Mouse (Mus musculus) right cerebral cortex, adult 18-20 months (tissue): ENCODE data around the gene Cdipt.

Experiments
- DNase-seq: peaks from one replicate; pipeline ENCODE4 v3.0.0; 2022; ENCODE audit warnings: mixed read lengths

Cdipt gene

DNA sequence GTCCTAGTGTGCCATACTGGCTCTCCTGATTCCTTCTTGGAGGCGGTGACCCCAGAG, at the start of gene Cdipt:
TSS of gene Cdipt (plus strand) at position 22 of the 57 bp plus-strand sequence.
- DNase-seq: no peak

DNA sequence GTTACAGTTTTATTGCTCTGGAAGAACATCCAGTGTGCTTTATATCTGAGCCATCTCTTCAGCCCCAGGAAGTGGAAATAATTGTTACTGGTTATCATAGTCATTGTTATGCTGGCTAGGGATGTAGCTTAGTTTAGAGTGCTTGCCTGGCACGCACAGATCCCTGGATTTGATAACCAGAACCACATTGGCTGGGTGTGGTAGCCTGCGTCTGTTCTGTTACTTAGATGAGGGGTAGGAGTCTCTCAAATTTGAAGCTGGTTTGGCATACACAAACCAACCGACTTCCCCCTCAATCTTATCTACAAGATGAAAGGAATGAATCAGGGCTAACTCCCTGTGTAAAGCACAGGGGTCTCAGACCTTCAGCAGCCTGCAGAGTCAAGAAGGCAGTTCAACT, 49.4 kb upstream of the Cdipt start:
- DNase-seq: no peak

DNA sequence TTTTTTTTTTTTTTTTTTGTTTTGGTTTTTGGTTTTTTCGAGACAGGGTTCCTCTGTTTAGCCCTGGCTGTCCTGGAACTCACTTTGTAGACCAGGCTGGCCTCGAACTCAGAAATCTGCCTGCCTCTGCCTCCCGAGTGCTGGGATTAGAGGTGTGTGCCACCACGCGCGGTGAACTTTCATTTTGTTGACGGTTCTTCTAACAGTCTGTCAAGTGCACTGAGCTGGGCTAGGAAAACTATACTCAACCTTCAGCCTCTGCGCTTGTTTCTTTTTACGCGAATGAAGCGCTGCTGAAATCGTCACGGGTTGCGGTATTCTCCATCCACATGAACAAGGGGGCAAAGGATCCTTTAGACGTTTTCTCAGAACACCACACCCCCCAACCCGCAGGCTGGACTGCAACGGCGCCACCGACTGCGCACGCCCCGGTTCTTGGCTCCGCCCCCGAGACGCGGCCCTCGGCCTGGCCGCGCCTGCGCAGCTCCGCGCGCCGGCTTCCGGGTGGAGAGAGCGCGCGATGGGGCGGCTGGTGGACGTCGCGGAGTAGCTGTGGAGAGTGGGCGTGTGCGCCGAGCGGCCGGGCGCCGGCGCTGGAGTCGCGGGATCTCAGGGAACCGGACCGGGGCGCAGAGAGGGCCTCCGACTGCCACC, 47.2 kb upstream of the Cdipt start, which contains the start of gene Kctd13:
TSS of gene Kctd13 (plus strand) at position 496 of the 654 bp plus-strand sequence.
- DNase-seq: peak; percentile 95

DNA sequence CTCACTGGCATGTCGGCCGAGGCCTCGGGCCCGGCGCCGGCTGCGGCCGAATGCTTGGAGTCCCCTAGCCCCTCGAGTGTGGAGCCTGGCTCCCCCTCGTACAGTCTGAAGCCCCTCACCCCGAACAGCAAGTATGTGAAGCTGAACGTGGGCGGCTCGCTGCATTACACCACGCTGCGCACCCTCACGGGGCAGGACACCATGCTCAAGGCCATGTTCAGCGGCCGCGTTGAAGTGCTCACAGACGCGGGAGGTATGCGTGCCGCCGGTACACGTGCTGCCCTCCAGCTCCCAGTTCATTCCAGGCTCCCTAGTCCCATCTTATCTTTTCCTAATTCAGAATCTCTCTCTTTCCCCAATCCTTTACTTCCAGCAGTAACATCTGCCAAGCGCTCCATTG, 46.7 kb upstream of the Cdipt start:
- no peak for DNase-seq

DNA sequence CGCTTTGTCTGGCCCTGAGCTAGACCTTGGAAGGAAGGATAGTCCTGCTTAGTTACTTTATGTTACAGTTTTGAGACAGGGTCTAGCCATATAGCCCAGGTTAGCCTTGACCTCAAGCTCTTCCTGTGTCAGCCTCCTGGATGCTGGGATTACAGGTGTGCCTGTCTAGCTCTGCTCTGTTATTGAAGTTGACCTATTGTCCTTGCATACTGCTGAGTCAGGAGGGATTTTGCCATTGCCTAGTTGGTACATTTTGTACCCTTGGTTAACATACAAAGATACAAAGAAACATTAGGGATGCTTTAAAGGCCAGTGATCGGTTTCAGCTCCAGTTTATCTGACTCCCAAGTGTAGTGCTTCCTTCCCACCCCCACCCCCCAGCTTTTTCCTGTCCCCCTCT, 43.1 kb upstream of the Cdipt start:
- DNase-seq: no peak

DNA sequence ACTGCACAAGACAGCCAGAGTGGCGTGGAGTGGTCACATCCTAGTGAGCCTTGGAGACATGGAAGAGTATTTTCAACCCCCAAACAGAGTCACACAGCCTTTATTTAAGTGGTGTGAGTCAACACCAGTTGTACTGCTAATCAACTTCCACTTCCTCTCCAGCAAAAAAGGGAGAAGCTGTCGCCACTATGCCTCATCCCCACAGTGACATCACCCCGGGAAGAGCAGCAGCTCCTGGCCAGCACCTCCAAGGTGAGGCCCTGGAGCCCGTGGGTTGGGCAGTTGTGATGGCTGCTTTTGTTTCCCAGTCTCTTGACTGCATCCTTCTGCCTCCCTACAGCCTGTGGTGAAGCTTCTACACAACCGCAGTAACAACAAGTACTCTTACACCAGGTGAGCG, 34.5 kb upstream of the Cdipt start:
- DNase-seq: no peak

DNA sequence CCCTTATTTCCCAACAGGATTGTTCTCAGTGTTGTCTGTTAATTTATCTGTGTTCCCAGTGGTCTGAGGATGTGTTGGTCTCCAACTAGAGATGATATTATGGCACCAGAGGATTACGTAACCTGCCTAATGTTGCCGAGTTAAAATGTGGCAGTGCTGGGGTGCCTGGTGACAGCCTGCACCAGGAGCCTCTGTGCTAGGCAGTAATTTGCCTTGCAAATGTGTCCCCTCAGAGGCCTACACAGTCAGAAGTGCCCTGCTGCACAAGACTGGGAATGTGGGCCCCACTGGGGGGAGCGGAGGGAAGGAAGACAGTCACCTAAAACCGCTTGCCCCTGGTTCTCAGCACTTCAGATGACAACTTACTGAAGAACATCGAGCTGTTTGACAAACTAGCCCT, 33.9 kb upstream of the Cdipt start:
- peak; percentile 67 for DNase-seq

DNA sequence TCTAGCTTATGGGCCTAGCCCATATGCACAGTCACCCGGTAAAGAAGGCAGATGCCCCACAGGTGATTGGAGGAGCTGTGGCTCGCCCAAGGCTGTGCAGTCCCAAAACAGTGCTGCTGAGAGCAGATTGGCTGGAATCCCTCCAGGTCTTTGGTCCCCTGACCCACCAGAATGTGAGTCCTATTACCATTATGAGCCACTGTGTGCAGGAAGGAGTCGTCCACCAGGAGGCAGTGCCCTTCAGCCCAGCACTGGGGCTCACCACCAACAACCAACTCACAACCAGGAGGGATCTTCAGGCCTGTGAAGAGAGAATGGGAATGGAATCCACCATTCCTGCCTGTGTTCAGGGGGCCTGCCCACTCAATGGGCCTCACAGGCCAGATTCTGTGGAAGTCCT, 29.2 kb upstream of the Cdipt start:
- no peak for DNase-seq

DNA sequence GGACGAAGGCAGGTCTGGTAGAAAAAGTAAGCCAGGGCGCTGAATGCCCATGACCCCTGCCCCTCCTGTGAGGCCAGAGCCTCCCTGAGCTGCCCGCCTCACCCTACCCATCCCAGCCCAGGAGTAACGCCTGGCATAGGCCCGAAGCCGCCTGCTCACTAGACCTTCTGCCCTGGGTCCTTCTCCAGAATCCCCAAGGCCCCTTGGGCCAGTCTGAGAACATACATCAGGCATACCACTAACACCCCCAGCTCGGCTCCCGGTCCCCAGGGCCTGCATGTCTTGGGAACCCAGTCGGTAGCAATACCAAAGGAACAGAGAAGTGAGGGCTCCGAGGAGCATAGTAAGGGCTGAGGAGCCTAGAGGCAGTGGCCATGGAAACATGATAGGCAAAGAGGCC, 27.1 kb upstream of the Cdipt start:
- no peak for DNase-seq

DNA sequence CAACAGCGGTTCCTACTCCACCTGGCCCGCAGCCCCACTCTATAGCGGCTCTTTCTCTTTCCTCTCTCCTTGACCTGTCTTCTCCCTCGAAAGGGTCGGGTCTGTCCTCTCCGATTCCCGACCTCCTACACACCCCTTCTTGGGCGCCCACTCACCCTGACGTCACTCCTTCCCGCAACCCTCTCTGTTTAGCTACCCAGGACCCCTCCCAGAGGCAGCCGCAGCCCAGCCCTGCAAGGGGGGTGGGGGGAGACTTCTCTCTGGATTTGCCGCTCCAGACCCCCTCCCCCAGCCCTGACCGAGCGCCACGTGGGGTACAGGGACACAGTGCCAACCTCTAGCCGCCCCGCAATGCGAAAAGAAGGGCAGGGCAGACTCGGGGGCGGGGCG, 26.3 kb upstream of the Cdipt start, which contains the start of gene Asphd1:
TSS of gene Asphd1 (minus strand) at position 180 of the 390 bp plus-strand sequence.
- peak; percentile 74 for DNase-seq

DNA sequence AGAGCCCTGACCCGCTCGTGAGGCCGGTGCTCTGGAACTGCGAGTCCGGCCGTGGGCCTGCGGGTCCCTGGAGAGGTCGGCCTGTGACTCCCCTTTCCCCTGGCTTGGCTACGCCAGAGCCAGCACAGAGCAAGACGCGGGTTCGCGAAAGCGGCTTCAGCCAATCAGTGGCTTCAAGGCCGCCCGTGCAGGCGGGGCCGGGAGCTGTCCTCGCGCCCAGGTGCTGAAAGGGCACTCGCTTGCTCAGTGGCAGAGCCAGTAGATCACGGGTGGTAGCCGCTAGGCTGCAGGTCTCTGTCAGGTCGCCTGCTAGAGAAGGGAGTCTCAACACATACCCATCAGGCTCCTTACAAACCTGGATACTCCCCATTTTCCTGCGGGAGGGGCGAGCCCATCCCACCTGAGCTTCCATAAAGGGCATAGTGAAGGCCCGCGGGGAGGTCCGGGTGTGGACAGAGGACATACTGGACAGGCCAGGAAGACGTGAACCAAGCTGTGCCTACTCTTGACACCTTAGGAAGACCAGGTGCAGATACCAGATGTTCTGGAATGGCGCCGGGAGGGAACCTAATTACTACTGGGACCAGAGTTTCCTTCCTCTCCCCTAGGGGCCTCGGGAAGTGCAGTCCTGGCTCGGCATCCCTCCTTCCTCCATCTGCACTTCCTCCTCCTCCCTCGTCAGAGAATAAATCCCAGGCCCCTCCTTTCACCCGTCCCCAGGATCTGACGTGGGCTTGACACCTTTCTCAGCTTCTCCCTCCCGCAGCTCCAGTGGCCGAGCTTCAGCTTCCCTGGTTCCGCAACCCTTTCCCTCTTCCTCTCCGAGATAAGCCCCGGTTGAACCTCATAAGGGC, 25.7 kb upstream of the Cdipt start, which contains the start of gene Sez6l2:
TSS of gene Sez6l2 (plus strand) at position 771 of the 854 bp plus-strand sequence.
- DNase-seq: peak; percentile 88

DNA sequence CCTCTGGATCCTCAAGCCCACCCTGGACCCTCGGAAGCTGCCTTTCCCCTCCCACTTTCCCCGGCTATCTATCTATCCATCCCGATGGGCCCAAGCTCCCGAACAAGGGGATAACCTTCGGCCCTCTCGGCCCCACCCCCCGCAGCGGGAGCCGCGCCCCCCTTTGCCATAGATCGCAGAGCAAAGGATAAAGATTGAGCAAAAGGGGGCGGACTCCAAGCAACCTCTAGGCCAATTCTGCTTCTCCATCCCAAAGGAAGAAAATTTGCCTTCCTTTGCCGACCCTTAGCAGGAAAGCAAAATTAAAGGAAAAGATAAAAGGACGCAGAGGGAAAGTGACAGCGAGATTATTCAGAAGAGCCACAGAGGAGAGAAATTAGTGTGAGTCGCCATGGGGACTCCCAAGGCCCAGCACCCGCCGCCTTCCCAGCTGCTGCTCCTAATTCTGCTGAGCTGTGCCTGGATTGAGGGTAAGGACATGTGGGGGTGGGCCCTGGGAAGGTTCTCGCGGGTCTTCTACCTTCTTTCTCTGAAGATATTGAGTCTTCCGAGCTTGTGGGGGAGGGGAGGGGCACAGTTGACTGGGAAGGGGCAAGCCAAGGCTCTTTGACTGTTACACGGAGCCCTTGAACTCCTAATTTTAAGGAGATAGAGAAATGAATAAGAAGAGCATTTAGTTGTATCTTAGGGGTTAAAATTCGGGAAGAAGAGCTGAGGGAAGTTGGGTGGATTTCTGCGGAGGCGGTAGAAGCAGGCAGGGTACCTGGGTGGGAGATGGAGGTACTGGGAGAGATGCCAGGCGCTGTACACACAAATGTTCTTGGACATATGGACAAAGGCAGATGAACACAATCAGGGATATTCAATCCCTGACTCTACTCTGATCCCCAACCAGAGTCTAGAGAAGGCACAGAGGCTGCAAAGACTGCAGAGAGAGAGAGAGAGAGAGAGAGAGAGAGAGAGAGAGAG, 24.8 kb upstream of the Cdipt start:
- DNase-seq: peak; percentile 33

DNA sequence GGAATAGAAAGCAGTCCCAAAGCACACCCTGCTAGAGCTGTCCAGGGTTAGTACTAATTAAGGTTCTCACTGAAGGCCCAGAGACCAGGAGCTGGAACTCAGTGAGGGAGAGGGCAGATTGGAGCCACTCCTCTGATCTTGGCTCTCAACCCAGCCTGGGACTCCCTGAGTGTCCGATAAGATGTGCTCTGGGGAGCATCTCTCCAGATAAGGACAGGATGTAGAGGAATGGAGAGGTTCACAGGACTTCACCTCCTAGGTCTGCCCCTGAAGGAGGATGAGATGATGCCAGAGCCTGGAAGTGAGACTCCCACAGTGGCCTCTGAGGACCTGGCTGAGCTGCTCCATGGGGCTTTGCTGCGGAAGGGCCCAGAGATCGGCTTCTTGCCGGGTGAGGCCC, 24.0 kb upstream of the Cdipt start:
- no peak for DNase-seq

DNA sequence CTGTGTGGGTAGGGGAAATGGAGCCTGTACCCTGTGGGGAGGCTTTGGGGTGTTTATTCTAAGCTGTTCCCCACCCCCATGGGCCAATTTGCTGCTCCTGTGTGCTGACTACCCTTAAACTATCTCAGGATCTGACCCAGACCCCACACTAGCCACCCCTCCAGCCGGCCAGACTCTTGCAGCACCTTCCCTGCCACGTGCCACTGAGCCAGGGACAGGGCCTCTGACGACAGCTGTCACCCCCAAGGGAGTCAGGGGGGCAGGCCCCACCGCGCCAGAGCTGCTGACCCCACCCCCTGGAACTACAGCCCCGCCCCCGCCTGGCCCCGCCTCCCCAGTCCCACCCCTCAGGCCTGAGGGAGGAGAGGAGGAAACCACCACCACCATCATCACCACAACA, 23.1 kb upstream of the Cdipt start:
- no peak for DNase-seq

DNA sequence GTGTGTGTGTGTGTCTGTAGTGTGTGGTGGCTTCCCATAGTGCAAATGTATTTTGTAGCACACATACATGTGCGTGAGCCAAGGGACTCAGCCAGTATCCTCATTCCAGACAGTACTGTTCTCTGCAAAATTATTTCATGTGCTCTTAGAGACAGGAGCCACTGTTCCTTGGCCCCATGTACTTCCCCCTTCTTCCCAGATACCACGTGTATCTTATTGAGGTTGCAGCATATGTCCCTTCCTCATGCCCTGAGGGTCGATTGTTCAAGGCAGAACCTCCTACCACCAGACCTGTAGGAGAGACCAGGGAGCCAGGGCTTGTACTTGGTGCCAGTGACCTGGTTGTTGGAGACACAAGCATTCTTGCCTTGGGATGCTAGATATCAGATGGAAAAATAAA, 20.6 kb upstream of the Cdipt start:
- DNase-seq: no peak

DNA sequence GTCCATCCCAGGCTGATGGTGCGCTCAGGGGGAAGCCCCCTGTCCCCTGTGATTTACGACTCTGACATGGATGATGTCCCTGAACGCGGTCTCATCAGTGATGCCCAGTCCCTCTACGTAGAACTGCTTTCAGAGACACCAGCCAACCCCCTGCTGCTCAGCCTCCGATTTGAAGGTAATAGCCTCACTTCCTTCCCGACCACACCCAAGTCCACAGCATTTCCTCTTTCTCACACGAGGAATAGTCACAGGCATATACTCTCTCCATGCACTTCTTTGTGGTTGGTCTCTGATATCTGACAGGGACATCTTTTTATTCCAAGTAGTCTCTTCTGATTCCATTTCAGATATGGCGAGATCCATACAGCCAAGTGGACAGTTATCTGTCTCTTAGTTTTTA, 15.9 kb upstream of the Cdipt start:
- no peak for DNase-seq

DNA sequence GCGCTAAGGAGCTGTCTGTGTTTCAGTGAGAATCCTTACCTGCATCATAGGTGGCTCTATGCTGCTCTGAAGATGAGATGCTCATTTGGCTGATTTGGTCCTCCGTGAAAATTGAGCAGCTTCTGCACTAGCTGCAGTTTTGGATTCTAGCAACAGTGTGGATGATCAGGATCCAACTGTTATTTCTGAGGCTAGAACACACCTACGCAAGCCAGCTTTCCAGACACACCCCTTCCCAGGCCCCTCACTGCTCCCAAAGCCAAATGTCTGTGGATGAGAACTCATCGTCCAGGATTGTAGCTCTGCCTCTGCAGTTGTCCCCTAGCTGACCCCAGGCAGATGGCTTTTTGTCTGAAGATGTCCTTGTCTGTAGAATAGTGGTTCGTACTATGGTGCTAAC, 14.6 kb upstream of the Cdipt start:
- no peak for DNase-seq

DNA sequence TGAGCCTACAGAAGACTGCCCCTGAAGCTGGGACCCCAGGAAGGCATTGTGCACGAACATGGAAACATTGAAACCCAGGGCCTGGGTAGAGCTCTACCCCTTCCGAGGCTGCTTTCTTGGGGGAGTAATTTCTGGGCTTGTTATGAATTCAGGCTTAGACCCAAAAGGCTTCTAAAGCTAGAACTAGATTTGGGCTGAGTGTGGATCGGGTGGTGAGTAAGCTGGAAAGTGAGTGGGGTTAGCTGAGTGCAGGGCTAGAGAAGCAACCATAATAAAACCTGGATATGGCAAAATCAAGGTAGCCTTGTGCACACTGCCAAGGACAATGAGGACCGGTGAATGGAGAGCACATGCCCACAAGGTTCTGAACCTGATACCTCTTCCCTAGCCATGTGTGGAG, 13.7 kb upstream of the Cdipt start:
- DNase-seq: no peak

DNA sequence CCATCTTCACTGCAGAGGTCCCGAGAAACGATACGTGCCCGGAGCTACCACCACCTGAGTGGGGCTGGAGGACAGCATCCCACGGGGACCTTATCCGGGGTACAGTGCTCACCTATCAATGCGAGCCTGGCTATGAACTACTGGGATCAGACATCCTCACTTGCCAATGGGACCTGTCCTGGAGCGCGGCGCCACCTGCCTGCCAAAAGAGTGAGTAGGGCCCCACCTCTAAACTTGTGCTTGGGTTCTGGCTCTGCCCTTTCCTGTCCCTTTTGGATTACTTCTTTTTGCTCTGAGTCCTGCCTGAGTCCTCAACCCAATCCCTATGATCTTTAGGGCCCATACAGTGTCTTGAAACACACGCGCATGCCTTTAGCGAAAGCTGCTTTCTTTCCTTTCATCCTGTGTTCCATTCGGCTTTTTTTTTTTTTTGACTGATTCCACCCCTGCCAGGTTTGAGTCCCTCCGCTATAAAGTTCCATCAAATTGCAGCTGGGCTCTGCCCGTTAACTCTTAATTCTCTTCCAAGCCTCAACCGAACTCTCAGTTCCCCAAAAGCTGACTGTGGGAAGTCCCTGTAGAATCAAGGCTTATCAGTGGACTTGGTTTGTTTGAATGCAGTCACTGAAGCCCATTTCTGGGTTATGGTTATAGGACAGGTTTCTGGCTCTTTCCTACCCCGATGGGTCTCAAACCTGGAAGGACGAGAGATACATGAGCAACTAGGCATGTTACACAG, 12.0 kb upstream of the Cdipt start:
- no peak for DNase-seq

DNA sequence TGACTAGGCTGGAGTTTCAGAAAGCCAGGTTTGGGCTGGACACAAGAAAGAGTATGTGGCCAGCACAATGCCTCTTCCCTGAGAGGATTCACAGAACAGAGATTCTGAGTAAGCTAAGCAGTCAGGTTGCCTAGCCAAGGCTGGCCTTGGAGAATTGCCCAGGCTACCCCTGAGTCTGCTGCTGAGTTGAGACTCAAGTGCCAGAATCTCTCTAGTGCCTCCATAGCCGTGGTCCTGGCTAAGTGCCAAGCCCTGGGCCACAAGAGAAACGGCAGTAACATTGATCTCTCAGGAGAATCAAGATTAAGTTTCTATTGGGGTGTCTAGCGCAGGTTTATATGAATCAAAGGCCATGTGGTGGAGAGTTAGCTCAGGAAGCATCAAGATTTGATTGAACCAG, 10.1 kb upstream of the Cdipt start:
- DNase-seq: no peak

DNA sequence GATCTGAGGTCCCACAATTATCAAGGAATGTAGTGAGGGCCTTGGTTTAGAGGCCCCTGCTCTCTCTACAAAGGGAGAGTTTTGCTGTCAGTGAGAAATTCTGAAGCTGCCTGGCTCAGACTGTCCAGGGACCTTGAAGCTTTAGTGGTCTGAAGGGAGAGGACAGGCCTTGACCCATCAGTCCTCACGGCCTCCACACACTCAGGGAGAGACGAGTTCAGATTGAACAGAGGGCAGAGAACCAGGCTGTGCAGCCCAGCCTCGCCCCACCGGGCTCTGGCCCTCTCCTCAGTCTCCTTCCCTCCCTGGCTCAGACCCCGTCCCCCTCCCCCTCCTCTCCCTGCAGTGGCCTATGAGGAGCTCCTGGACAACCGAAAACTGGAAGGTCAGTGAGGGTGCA, 8.4 kb upstream of the Cdipt start:
- DNase-seq: no peak

DNA sequence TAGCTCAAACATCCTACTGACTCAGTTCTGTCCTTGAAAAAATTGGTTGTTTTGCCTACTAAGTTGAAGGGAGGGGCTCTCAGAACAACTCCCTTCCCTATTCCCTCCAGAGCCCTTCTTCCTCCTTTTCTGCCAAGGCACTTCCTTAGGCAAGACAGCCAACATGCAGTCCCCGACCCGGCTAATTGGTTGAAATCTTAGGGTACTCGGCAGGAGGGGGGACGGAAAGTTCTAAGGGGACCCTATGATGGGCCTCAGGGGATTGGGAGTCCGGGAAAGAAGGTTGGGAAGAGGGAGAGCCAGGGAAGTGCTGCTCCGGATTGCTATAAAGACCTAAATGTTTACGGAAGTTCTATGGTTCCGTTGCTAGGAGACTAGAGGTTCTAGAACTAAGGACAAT, 221 bp upstream of the Cdipt start:
- no peak for DNase-seq
